Mouse (Mus musculus) kidney, adult 2 months (tissue): ENCODE data around the gene Plekhh3. TPM values are rescaled to one million over a fixed set of nuclear protein-coding genes. Genes with fewer than 3 reads are reported as not detected.

ENCODE experiments used
- DNase-seq: peaks from one replicate; pipeline ENCODE4 v3.0.0; 2021
- H3K27ac ChIP-seq: fragments of 200-500 bp; 2 replicates; pipeline ENCODE4 v1.5.1; 2012; ENCODE audit warnings: low read depth, low read length, control low read depth, inconsistent platforms; ENCODE audit not compliant: insufficient read depth
- H3K27me3 ChIP-seq: fragments of 200-500 bp; replicated peaks from 2 replicates; pipeline ENCODE4 v1.6.1; 2012; ENCODE audit warnings: mild to moderate bottlenecking, moderate library complexity, low read length, inconsistent platforms; ENCODE audit not compliant: control insufficient read depth, insufficient read depth
- H3K36me3 ChIP-seq: fragments of 200-500 bp; 2 replicates; pipeline ENCODE4 v1.6.1; 2012; ENCODE audit warnings: mild to moderate bottlenecking, moderate library complexity, low read length, inconsistent platforms; ENCODE audit not compliant: control insufficient read depth, insufficient read depth
- H3K4me1 ChIP-seq: fragments of 200-500 bp; 2 replicates; pipeline ENCODE4 v1.6.1; 2011; ENCODE audit warnings: low read length; ENCODE audit not compliant: control insufficient read depth, insufficient read depth
- H3K4me3 ChIP-seq: fragments of 200-500 bp; 2 replicates; pipeline ENCODE4 v1.5.1; 2011; ENCODE audit warnings: mild to moderate bottlenecking, low read depth, low read length, control low read depth; ENCODE audit not compliant: insufficient read depth
- CTCF ChIP-seq: fragments of 200-500 bp; conservative IDR thresholded peaks from 2 replicates; pipeline ENCODE4 v1.5.1; 2011; ENCODE audit warnings: low read depth, mild to moderate bottlenecking, control low read depth, low read length, moderate library complexity, mixed read lengths; ENCODE audit not compliant: insufficient read depth, insufficient read length
- POLR2A ChIP-seq: fragments of 200-500 bp; IDR thresholded peaks from one replicate; pipeline ENCODE4 v1.6.1; 2011; ENCODE audit warnings: low read depth, low read length, control low read depth
- WGBS: fragments of 180-500 bp; shearing (Covaris S2); methylation state at CpG from one replicate; pipeline ENCODE4 v1.1.7; 2018; 5-methylcytosine and 5-hydroxymethylcytosine counted together
- polyA plus RNA-seq: library from polyadenylated mRNA; depleted of rRNA; stranded (reverse); fragments of >200 nt; gene quantifications from 2 replicates; pipeline ENCODE4 v1.2.3, GENCODE M21; 2012; rRNA removed

Plekhh3 gene
- polyA plus RNA-seq = 19.3 and 22.7 TPM in 2 replicates

GRCm38 (mm10) chr11:101170811-101171610 is at the start of gene Plekhh3:
Gene Plekhh3 (minus strand): TSS chr11:101171351.
- peak within 1 kb of the TSS; percentile 86 for H3K27ac ChIP-seq
- peaks cover 2% of the 10 kb centered on the region; the same call in 1 of the 2 replicates for H3K36me3 ChIP-seq
- TF ChIP-seq CTCF (0 out of 2 replicates have a peak, but pooled peaks have one; percentile 2), POLR2A (no peak)
- no peaks in the 10 kb centered on the region for H3K27me3 ChIP-seq
- DNase-seq = peak; percentile 98
- WGBS = 1% methylated on average over 49 of the region's 50 CpGs
- H3K4me3 ChIP-seq = peak within 1 kb of the TSS; percentile 91
- peaks cover 26% of the 10 kb centered on the region; the same call in 1 of the 2 replicates for H3K4me1 ChIP-seq

DNA sequence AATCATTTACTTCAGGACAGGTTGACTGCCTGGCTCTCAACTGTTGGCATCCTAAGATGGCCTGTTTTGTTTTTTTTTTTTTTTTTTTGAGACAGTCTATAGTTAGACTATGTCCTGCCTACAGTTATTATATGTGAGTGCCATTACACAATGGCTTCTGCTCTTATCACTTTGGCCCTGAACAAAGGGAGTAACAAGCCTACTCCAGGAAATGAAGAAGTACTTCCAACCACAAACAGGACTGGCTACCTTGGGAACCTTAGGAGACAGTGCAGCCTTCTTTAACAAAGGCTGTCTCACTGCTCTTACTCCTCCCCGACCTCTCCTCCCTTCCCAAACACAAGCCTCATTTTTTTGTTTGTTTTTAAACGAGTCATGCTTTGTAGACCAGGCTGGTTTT is 49.7 kb upstream of the Plekhh3 start:
- Histone ChIP-seq H3K4me1 (peaks cover 23% of the 10 kb centered on the region; the same call in 1 of the 2 replicates), H3K4me3 (no peak overlapping the region), H3K27ac (peak overlapping the region; percentile 73), H3K27me3 (no peaks in the 10 kb centered on the region), H3K36me3 (no peaks in the 10 kb centered on the region; the same call in 1 of the 2 replicates)
- no peak for DNase-seq
- TF ChIP-seq CTCF = no peak
- TF ChIP-seq POLR2A = no peak
- 38% methylated on average over 2 of the region's 2 CpGs for WGBS

DNA sequence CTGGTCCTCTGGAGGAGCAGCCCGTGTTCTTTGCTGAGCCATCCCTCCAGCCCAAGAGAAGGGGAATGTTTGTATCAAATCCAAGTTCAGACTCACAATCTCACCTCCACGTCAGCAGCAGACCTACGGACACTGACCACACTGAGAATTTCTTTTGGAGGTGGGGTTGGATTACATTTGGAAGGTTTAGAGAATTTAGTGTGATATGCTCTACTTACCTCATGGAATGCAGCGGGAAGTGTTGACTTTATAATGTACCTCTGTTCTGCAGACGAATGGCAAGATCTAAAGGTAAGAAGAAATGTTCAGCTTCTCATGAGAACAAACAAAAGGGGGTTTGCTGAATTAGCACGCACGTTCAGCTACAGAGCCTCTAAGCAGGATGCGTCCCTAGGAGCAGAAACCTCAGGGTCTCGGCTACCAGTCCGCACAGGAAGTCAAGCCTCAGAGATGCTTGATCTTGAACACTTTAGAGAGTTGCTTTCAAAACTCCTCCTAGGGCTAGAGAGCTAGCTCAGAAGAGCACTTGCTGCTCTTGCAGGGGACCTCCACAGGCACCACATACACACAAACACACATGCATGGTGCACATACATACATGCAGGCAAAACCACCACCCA is 47.4 kb upstream of the Plekhh3 start:
- H3K36me3 ChIP-seq = peaks cover 2% of the 10 kb centered on the region; the same call in 1 of the 2 replicates
- peak; percentile 84 for DNase-seq
- H3K4me1 ChIP-seq = peaks cover 18% of the 10 kb centered on the region; the same call in 1 of the 2 replicates
- no peak overlapping the region for H3K4me3 ChIP-seq
- TF ChIP-seq CTCF (no peak), POLR2A (no peak)
- H3K27me3 ChIP-seq = no peaks in the 10 kb centered on the region
- H3K27ac ChIP-seq = peak overlapping the region; percentile 29
- WGBS = 39% methylated on average over 10 of the region's 10 CpGs

DNA sequence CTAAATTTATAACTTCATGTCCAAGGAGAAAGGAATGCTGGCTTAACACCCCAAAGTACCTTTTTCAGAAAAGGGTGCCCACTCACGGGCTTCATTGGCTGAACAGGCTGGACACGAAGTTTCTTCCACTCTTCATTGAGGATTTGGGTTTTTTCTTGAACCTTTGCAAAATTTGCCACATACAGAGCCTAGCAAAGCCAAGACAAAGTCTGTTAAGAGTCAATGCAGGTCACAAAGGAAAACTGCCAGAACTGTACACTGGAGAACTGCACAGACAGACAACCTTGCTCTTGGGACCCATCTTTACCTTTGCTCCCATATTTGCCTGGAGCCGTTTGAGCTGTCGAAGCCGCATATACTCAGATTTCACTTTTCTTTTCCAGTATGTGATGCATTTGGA is 45.8 kb upstream of the Plekhh3 start:
- WGBS = 55% methylated on average over 5 of the region's 5 CpGs
- 0 out of 2 replicates have a peak overlapping the region, but pooled peaks have one; percentile 41 for H3K27ac ChIP-seq

GRCm38 (mm10) chr11:101211970-101212369 is 40.8 kb upstream of the Plekhh3 start:
- 30% methylated on average over 3 of the region's 3 CpGs for WGBS
- Histone ChIP-seq H3K27me3 (no peaks in the 10 kb centered on the region), H3K4me1 (peaks cover 2% of the 10 kb centered on the region; the same call in 1 of the 2 replicates), H3K4me3 (no peak overlapping the region), H3K27ac (no peak overlapping the region), H3K36me3 (peaks cover 11% of the 10 kb centered on the region)
- TF ChIP-seq CTCF (peak; percentile 30; the same call in 1 of the 2 replicates), POLR2A (no peak)
- peak; percentile 86 for DNase-seq

More for the DNA sequence above, 45.8 kb upstream of the Plekhh3 start:
- no peak overlapping the region for H3K4me3 ChIP-seq
- no peaks in the 10 kb centered on the region for H3K27me3 ChIP-seq
- peaks cover 18% of the 10 kb centered on the region; the same call in 1 of the 2 replicates for H3K4me1 ChIP-seq
- peaks cover 2% of the 10 kb centered on the region; the same call in 1 of the 2 replicates for H3K36me3 ChIP-seq
- no peak for TF ChIP-seq POLR2A
- TF ChIP-seq CTCF = no peak
- peak; percentile 69 for DNase-seq

GRCm38 (mm10) chr11:101200986-101201385 is 29.8 kb upstream of the Plekhh3 start:
- H3K4me3 ChIP-seq = no peak overlapping the region
- TF ChIP-seq POLR2A (no peak), CTCF (peak; percentile 78)
- WGBS = 29% methylated on average over 7 of the region's 7 CpGs
- peak; percentile 39 for DNase-seq
- H3K4me1 ChIP-seq = no peaks in the 10 kb centered on the region
- no peaks in the 10 kb centered on the region for H3K27me3 ChIP-seq
- no peak overlapping the region for H3K27ac ChIP-seq
- H3K36me3 ChIP-seq = peaks cover 7% of the 10 kb centered on the region

DNA sequence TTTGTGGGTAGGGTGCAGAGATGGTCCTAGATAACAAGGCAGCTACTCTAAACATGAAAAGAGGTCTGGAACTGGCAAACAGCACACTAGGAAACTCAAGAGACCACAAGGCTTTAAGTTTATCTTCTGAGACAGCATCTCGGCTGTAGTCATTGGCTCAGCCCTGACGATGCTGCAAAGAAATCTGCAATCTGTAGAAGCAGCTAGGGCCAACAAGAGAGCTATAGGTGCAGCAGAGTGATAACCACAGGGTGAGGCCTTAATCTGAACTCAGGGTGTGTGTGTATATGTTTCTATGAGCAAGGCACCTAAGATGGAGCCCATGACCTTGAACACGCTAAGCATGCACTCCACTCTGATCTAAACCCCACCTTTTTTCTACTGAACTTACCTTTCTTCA is 28.4 kb upstream of the Plekhh3 start:
- peaks cover 7% of the 10 kb centered on the region for H3K36me3 ChIP-seq
- H3K4me3 ChIP-seq = no peak overlapping the region
- no peak overlapping the region for H3K27ac ChIP-seq
- TF ChIP-seq POLR2A = no peak
- TF ChIP-seq CTCF = no peak
- no peaks in the 10 kb centered on the region for H3K27me3 ChIP-seq
- DNase-seq = no peak
- 98% methylated on average over 3 of the region's 3 CpGs for WGBS
- H3K4me1 ChIP-seq = no peaks in the 10 kb centered on the region
